Mouse (Mus musculus) stomach, embryonic 16.5 days (tissue): ENCODE data around the gene Mpg. TPM values are rescaled to one million over a fixed set of nuclear protein-coding genes. Genes with fewer than 3 reads are reported as not detected.

Experiments
- ATAC-seq: fragments of 200-750 bp; cut with Nextera tagmentation; 2 replicates; pipeline ENCODE4 v1.8.0; 2017; ENCODE audit warnings: moderate number of reproducible peaks, moderate TSS enrichment; ENCODE audit not compliant: insufficient read depth, low FRiP score
- H3K27ac ChIP-seq: fragments of 300-500 bp; sonication (generic); 2 replicates; pipeline ENCODE4 v1.5.1; 2014; ENCODE audit warnings: low read length
- H3K27me3 ChIP-seq: fragments of 300-500 bp; sonication (generic); 2 replicates; pipeline ENCODE4 v1.6.1; 2014; ENCODE audit warnings: low read length, control low read depth, mixed read lengths; ENCODE audit not compliant: control insufficient read depth, insufficient read depth
- H3K36me3 ChIP-seq: fragments of 300-500 bp; sonication (generic); 2 replicates; pipeline ENCODE4 v1.6.1; 2014; ENCODE audit warnings: low read length; ENCODE audit not compliant: control insufficient read depth, insufficient read depth
- H3K4me1 ChIP-seq: fragments of 300-500 bp; sonication (generic); 2 replicates; pipeline ENCODE4 v1.6.1; 2014; ENCODE audit warnings: low read length, control low read depth, mixed read lengths; ENCODE audit not compliant: control insufficient read depth, insufficient read depth
- H3K4me2 ChIP-seq: fragments of 300-500 bp; sonication (generic); 2 replicates; pipeline ENCODE4 v1.6.1; 2014; ENCODE audit warnings: low read depth, low read length, mixed read lengths
- H3K4me3 ChIP-seq: fragments of 300-500 bp; sonication (generic); replicated peaks from 2 replicates; pipeline ENCODE4 v1.5.1; 2014; ENCODE audit warnings: mild to moderate bottlenecking, low read length
- H3K9ac ChIP-seq: fragments of 300-500 bp; sonication (generic); 2 replicates; pipeline ENCODE4 v1.6.1; 2014; ENCODE audit warnings: low read length
- H3K9me3 ChIP-seq: fragments of 300-500 bp; sonication (generic); replicated peaks from 2 replicates; pipeline ENCODE4 v1.6.1; 2016; ENCODE audit warnings: low read length, control low read depth; ENCODE audit not compliant: control insufficient read depth
- WGBS: fragments of 180-500 bp; shearing (Covaris S2); extraction: QIAGEN DNeasy Blood & Tissue Kit; methylation state at CpG from one replicate; pipeline ENCODE4 v1.1.7; 2014; 5-methylcytosine and 5-hydroxymethylcytosine counted together
- polyA plus RNA-seq: library from polyadenylated mRNA; unstranded; fragments of >200 nt; fragmentation: Nextera tagmentation; extraction: Ambion mirVana; gene quantifications from 2 replicates; pipeline ENCODE4 v1.2.1, GENCODE M21; 2015

Gene Mpg
- polyA plus RNA-seq, 1 experiment from 2014 or later, result 32.6 TPM

GRCm38 (mm10) chr11:32190119-32190518 lies 36.2 kb upstream of the Mpg start:
- Histone ChIP-seq H3K36me3 (no peaks in the 10 kb centered on the region), H3K9me3 (no peaks in the 10 kb centered on the region), H3K27me3 (no peaks in the 10 kb centered on the region), H3K9ac (no peak overlapping the region), H3K4me2 (no peak overlapping the region), H3K4me1 (no peaks in the 10 kb centered on the region), H3K4me3 (no peak overlapping the region), H3K27ac (no peak overlapping the region)
- no peak for ATAC-seq
- WGBS, result 81% methylated on average over 9 of the region's 9 CpGs

- no peak overlapping the region for H3K4me2 ChIP-seq
- H3K27ac ChIP-seq, result no peak overlapping the region
- no peak overlapping the region for H3K9ac ChIP-seq
- WGBS, result 73% methylated on average over 13 of the region's 13 CpGs
- ATAC-seq, result no peak
- no peaks in the 10 kb centered on the region for H3K36me3 ChIP-seq
- no peaks in the 10 kb centered on the region for H3K27me3 ChIP-seq
- H3K4me1 ChIP-seq, result no peaks in the 10 kb centered on the region
- H3K4me3 ChIP-seq, result no peak overlapping the region
- H3K9me3 ChIP-seq, result no peaks in the 10 kb centered on the region
Measured at GRCm38 (mm10) chr11:32190603-32191110, 35.6 kb upstream of the Mpg start.

GRCm38 (mm10) chr11:32193156-32193555 lies 33.1 kb upstream of the Mpg start:
- no peak overlapping the region for H3K27ac ChIP-seq
- no peak overlapping the region for H3K4me2 ChIP-seq
- no peaks in the 10 kb centered on the region for H3K27me3 ChIP-seq
- H3K36me3 ChIP-seq, result no peaks in the 10 kb centered on the region
- no peaks in the 10 kb centered on the region for H3K4me1 ChIP-seq
- H3K9me3 ChIP-seq, result no peaks in the 10 kb centered on the region
- no peak for ATAC-seq
- H3K9ac ChIP-seq, result no peak overlapping the region
- H3K4me3 ChIP-seq, result no peak overlapping the region
- WGBS, result 81% methylated on average over 10 of the region's 10 CpGs

GRCm38 (mm10) chr11:32194086-32194485 lies 32.2 kb upstream of the Mpg start:
- Histone ChIP-seq H3K4me3 (no peak overlapping the region), H3K36me3 (no peaks in the 10 kb centered on the region), H3K4me2 (no peak overlapping the region), H3K4me1 (no peaks in the 10 kb centered on the region), H3K27me3 (no peaks in the 10 kb centered on the region), H3K27ac (no peak overlapping the region), H3K9ac (no peak overlapping the region), H3K9me3 (no peaks in the 10 kb centered on the region)
- WGBS, result 75% methylated on average over 10 of the region's 10 CpGs
- ATAC-seq, result no peak

- 75% methylated on average over 5 of the region's 5 CpGs for WGBS
- H3K9me3 ChIP-seq, result no peaks in the 10 kb centered on the region
- no peak overlapping the region for H3K9ac ChIP-seq
- no peaks in the 10 kb centered on the region for H3K4me1 ChIP-seq
- H3K27me3 ChIP-seq, result no peaks in the 10 kb centered on the region
- no peaks in the 10 kb centered on the region for H3K36me3 ChIP-seq
- H3K27ac ChIP-seq, result no peak overlapping the region
- H3K4me2 ChIP-seq, result no peak overlapping the region
- ATAC-seq, result no peak
- H3K4me3 ChIP-seq, result no peak overlapping the region
Measured at GRCm38 (mm10) chr11:32194626-32195025, 31.7 kb upstream of the Mpg start.

- Histone ChIP-seq H3K9me3 (no peaks in the 10 kb centered on the region), H3K27ac (no peak overlapping the region), H3K27me3 (no peaks in the 10 kb centered on the region), H3K9ac (no peak overlapping the region), H3K36me3 (no peaks in the 10 kb centered on the region), H3K4me2 (no peak overlapping the region), H3K4me3 (no peak overlapping the region), H3K4me1 (no peaks in the 10 kb centered on the region)
- ATAC-seq, result no peak
- 32% methylated on average over 11 of the region's 11 CpGs for WGBS
Measured at GRCm38 (mm10) chr11:32195867-32196540, 30.3 kb upstream of the Mpg start.

- Histone ChIP-seq H3K36me3 (no peaks in the 10 kb centered on the region), H3K27ac (no peak overlapping the region), H3K4me1 (no peaks in the 10 kb centered on the region), H3K27me3 (no peaks in the 10 kb centered on the region), H3K9me3 (no peaks in the 10 kb centered on the region), H3K4me2 (no peak overlapping the region), H3K9ac (no peak overlapping the region), H3K4me3 (no peak overlapping the region)
- WGBS, result 63% methylated on average over 6 of the region's 6 CpGs
- ATAC-seq, result no peak
Measured at GRCm38 (mm10) chr11:32196727-32197126, 29.6 kb upstream of the Mpg start.

- Histone ChIP-seq H3K9me3 (no peaks in the 10 kb centered on the region), H3K4me2 (no peak overlapping the region), H3K27ac (no peak overlapping the region), H3K4me3 (no peak overlapping the region), H3K36me3 (no peaks in the 10 kb centered on the region), H3K27me3 (no peaks in the 10 kb centered on the region), H3K4me1 (no peaks in the 10 kb centered on the region), H3K9ac (no peak overlapping the region)
- 43% methylated on average over 3 of the region's 3 CpGs for WGBS
- no peak for ATAC-seq
Measured at GRCm38 (mm10) chr11:32197766-32198165, 28.5 kb upstream of the Mpg start.

- H3K4me2 ChIP-seq, result no peak overlapping the region
- no peaks in the 10 kb centered on the region for H3K36me3 ChIP-seq
- no peak overlapping the region for H3K9ac ChIP-seq
- no peak for ATAC-seq
- no peak overlapping the region for H3K27ac ChIP-seq
- H3K9me3 ChIP-seq, result no peaks in the 10 kb centered on the region
- H3K4me3 ChIP-seq, result no peak overlapping the region
- H3K27me3 ChIP-seq, result no peaks in the 10 kb centered on the region
- WGBS, result 64% methylated on average over 14 of the region's 14 CpGs
- no peaks in the 10 kb centered on the region for H3K4me1 ChIP-seq
Measured at GRCm38 (mm10) chr11:32198256-32198955, 27.9 kb upstream of the Mpg start.
